Mouse (Mus musculus): ENCODE results near the gene Lrrc9.

GRCm38 (mm10) chr12:72491063-72491719 is 49.5 kb downstream of the Lrrc9 start:
- TF ChIP-seq POLR2A (IDR thresholded peaks at IDR 0.05; ENCODE audit: insufficient read depth, low read depth, low read length), result no peak
- TF ChIP-seq CTCF (IDR thresholded peaks at IDR 0.05), result no peak
- TF ChIP-seq EP300 (IDR thresholded peaks at IDR 0.05; ENCODE audit: insufficient read depth, low read depth, low read length), result no peak

All from heart, adult 2 months (tissue).